Mouse (Mus musculus) liver, embryonic 14.5 days (tissue): Measurements from ENCODE around the gene Ciapin1.

ENCODE experiments used
- CTCF ChIP-seq: IDR thresholded peaks from 2 replicates; pipeline ENCODE4 v1.5.1; 2016; ENCODE audit warnings: antibody characterized with exemption, low read depth, control low read depth
- EP300 ChIP-seq: IDR thresholded peaks from 2 replicates; pipeline ENCODE4 v1.6.1; 2016; ENCODE audit warnings: antibody characterized with exemption, low read depth

DNA sequence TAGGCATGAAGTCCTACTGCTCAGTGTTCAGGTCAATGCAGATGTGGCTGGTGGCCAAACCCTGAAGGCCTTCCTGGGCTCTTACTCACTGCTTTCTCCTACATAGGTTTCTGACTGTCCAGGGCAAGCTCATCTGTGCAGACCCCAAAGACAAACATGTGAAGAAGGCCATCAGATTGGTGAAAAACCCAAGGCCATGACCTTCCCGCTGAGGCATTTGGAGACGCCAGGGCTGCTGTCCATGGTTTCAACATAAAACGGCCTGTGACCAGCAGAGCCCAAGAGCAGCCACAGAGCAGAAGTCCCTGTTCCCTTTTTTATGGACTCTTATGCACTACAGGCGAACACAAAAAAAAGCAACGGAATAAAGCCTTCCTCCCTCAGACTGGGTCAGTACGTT, 26.5 kb downstream of the Ciapin1 start:
- TF ChIP-seq EP300 (no peak), CTCF (no peak)
